8 mouse cellular contexts compared by ENCODE assay signal in the genomic region with DNA sequence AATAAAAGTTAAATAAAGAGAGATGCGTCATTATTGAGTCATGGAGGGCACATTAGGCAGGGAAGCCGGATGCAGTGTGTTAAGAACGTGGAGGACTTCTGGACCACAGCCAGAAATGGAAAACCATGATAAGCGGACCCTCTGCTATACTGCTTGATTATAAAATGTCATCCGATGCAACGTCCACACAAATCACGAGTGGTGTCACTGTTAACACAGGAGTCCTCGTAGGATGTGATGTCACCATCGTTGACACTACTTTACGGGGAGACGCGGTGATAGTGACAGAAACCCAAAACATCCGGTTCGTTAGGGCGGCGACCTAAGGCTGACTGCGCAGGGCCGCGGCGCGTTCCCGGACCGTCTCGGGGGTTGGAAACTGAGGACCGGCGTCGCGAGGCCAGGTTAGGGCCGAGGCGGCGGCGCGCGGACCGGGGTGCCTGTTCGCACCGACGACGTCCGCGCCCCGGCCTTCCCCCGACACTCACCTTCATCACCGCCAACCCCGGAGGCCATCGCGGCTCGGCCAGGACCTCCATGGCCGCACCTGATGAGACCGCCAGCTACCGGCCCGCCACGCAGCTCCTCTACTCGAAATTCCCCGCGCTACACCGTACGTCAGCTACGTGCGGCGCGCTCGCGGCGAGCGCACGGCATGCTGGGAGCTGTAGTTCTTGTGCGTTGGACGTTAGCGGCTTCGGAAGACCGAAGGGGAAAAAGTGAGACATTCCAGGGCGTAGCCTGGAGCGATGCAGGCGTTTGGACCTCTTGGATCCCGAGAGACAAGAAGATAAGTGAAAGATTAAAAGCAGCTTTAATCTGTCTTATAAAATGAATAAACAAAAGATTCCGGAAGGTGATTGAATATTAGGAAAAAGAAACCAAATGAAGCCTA. TPM values are rescaled to one million over a fixed set of nuclear protein-coding genes. Genes with fewer than 3 reads are reported as not detected.
DNase-seq lines count a peak whose midpoint lies in the region; ATAC-seq and TF ChIP-seq lines count a peak whose summit lies in the region.

Gene Rad18 (minus strand): TSS at position 631 of the 895 bp plus-strand sequence.

- peak within 1 kb of the TSS; percentile 76 for H3K9ac ChIP-seq in hindbrain, embryonic 13.5 days

- peak; percentile 81 for ATAC-seq in Patski
- peak; percentile 95 for ATAC-seq in hindbrain, embryonic 13.5 days (ENCODE audit: low FRiP score)

- peaks cover 7% of the 10 kb centered on the region for H3K4me1 ChIP-seq in hindbrain, embryonic 13.5 days (replicated peaks)

- POLR2A ChIA-PET in Patski (lab: Charles Lee) = no interaction called here

- H3K4me2 ChIP-seq in hindbrain, embryonic 13.5 days = peak within 1 kb of the TSS; percentile 84

- DNase-seq in Patski (ENCODE audit: low read depth, low spot score) = no peak
- DNase-seq in cerebellum, postnatal 10 days = peak; percentile 91 to 93
- DNase-seq in frontal cortex, postnatal 14 days (ENCODE audit: low spot score in 2 of 2) = peak; percentile 61 to 75
- DNase-seq in left cerebral cortex, adult 11 months (ENCODE audit: low spot score) = peak; percentile 71
- DNase-seq in right cerebral cortex, adult 18-20 months = peak; percentile 89
- DNase-seq in urinary bladder, postnatal 10 days (ENCODE audit: low spot score) = peak; percentile 30

- no peaks in the 10 kb centered on the region for H3K9me3 ChIP-seq in hindbrain, embryonic 13.5 days

- in situ Hi-C loops in Patski (cut with MboI; ENCODE audit: low pct_unique_long_range_greater_than_20kb) = loop anchor here (10.0 to 25.0 kb wide), 3 partner anchors 202 to 608 kb away; partner anchors contain the start of gene Brpf1

- under 1% methylated on average over 77 of the region's 77 CpGs for WGBS in hindbrain, embryonic 13.5 days
- under 1% methylated on average over 72 of the region's 77 CpGs for WGBS in macrophage (ENCODE audit: missing documents)

- no peaks in the 10 kb centered on the region for H3K36me3 ChIP-seq in hindbrain, embryonic 13.5 days
- H3K36me3 ChIP-seq in macrophage (ENCODE audit: inconsistent target) = no peaks in the 10 kb centered on the region

- TF ChIP-seq CTCF in Patski (IDR thresholded peaks at IDR 0.05) = no peak

- CTCF ChIA-PET in Patski (lab: Charles Lee) = interaction anchor here (1.0 to 1.2 kb wide), 3 partner anchors 14 to 304 kb away, joined by 3 to 6 read pairs (median 3); no protein-coding TSS in a partner anchor

- no peaks in the 10 kb centered on the region for H3K27me3 ChIP-seq in Patski
- no peaks in the 10 kb centered on the region for H3K27me3 ChIP-seq in hindbrain, embryonic 13.5 days

- H3K79me2 ChIP-seq in macrophage (ENCODE audit: inconsistent target) = peaks cover 31% of the 10 kb centered on the region

- H3K27ac ChIP-seq in hindbrain, embryonic 13.5 days = no peak within 1 kb of the TSS
- H3K27ac ChIP-seq in macrophage = peak within 1 kb of the TSS; percentile 48

- peak within 1 kb of the TSS; percentile 67 for H3K4me3 ChIP-seq in hindbrain, embryonic 13.5 days
- H3K4me3 ChIP-seq in macrophage (ENCODE audit: inconsistent target) = peak within 1 kb of the TSS; percentile 62

RNA-seq across cellular contexts. Expression of gene Rad18, which starts in this region (rescaled TPM):
- polyA plus RNA-seq in Patski (2021) (17.0 TPM), macrophage (2018) (2.3 to 10.0 TPM (median 4.8 TPM) in 3 replicates)
- 13.9 and 14.6 TPM in 2 replicates for polyA plus RNA-seq in hindbrain, embryonic 13.5 days (2015; fragmentation: Nextera tagmentation; extraction: Ambion mirVana)
- total RNA-seq in macrophage (2018; cell fraction: chromatin; rRNA removed) = 10 to 100 TPM in 24 of 26 experiments, 1 to 10 TPM in 2; 5.2 to 42.0 (median 17.1) TPM
- total RNA-seq in macrophage (2018; cell fraction: cytosol; rRNA removed) = 1 to 10 TPM; 2.5 to 5.2 (median 3.6) TPM
- total RNA-seq in macrophage (2018; cell fraction: nucleus; rRNA removed) = 10 to 100 TPM in 12 of 26 experiments, 1 to 10 TPM in 14; 4.6 to 27.3 (median 9.8) TPM
